Mouse (Mus musculus) testis, postnatal 14 days (tissue): Measurements from ENCODE around the gene As3mt.

ENCODE experiments used
- DNase-seq: peaks from one replicate; pipeline ENCODE4 v3.0.0; 2021; ENCODE audit warnings: low spot score

Gene As3mt

DNA sequence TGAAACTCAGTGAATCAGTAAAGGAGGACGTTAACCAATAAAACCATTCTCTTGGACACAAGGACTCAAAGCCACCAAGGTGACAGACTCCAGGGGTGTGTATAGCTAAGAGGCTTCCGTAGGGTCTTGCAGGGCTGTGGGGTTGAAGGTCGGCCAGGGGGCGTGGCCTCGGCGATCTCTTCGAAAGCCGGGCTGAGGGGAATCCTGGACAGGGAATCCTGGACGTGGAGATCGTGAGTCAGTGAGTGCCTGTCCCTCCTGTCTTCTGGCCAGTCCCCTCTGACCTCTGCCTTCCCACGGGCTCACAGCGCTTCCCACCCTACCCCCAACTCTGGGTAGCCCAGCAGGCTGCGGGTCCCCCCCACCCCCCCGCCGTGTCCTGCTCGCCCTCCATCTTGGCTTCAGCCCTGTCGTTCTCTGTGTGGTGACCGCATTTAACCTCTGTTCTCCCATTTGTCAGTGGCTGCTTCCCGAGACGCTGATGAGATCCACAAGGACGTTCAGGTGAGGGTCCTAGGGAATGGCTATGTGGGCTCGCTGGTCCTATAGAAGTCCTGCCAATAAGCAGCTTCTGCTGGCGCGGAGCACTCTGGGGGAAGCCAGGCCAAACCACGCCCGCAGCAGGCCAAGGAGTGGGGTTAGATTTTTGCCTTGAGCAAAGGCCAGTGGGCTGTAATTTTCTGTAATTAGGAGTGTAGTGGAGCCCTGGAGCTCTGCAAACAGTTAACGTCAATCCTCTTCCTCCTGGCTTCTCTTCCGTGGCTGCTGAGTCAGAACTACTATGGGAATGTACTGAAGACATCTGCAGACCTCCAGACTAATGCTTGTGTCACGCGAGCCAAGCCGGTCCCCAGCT is at the start of gene As3mt:
As3mt (plus strand) TSS at position 163 of the 856 bp plus-strand sequence.
- peak; percentile 75 for DNase-seq

DNA sequence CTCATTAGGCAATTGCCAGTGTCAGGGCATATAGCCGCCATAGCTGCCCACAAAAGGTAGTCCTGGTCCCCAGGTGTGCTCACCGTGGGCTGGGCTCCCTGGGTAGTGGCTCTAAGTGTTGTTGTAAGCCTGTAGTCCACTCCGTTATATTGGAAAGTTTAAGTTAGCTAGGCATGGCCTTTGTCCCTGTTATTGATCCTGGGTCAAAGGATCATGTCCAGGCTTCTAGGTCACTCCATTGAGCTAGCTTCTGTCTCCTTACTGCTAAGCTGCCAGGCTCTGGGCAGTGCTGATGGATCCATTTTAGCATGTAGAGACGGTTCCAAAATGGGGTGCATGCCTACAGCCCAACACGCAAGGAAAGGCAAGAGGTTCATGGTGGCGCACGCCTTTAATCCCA is 48.9 kb upstream of the As3mt start:
- DNase-seq, result no peak

DNA sequence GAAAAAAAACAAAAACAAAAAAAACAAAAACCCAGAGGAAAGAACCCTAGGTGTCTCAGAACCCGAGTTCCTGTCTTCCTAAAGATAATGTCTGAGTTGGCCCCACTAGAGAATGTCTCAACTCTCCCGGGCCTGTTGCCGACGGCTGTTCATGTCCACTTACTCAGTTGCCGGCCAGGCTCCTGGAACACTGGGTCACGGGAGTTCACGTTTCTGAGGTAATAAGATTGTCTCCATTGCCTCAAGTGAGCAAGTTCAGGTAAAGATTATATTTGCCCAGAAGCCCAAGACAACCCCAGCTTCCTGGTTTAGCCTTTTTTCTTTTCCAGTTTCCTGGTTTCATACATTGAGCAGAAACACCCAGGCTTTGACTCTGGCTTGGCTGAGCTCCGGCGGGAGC is 48.4 kb upstream of the As3mt start:
- no peak for DNase-seq

GRCm38 (mm10) chr19:46661511-46661910 is 45.7 kb upstream of the As3mt start:
- DNase-seq, result no peak

DNA sequence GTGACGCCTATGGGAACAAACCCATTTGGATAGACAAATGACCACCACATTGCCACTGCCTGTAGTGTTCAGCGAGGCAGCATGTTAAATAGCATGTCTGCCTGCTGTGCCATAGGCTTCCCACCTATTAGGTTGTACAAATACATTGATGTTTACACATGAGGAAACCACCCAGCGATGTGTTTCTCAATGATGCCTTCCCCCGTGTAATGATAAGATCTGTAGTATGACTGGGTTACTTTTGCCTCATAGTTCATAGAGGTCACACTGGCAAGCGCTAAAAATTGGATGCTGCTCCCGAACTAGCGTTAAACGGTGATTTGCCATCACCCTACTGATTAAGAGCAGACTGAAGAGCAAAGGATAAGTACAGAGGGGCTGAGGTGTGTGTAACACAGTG is 45.0 kb upstream of the As3mt start:
- no peak for DNase-seq

DNA sequence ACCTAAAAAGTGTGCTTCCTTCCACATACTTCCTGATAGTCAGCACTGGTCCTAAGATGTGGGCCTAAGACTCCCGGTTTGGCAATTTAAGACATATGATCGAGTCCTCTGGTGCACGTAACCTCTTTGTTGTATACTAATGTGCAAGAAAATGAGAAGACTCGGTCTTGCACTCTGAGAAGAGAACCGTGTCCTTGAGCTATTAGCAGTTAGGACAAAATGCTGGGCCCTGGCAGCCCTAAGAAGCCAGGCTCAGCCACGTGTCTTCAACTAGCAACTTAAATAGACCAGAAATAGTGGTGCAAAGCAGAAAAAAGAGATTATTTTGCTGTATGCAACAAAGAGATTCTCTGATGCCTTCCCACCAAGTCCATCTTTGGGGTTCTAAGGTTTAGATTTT is 44.5 kb upstream of the As3mt start:
- no peak for DNase-seq

GRCm38 (mm10) chr19:46665474-46665873 is 41.8 kb upstream of the As3mt start:
- no peak for DNase-seq

DNA sequence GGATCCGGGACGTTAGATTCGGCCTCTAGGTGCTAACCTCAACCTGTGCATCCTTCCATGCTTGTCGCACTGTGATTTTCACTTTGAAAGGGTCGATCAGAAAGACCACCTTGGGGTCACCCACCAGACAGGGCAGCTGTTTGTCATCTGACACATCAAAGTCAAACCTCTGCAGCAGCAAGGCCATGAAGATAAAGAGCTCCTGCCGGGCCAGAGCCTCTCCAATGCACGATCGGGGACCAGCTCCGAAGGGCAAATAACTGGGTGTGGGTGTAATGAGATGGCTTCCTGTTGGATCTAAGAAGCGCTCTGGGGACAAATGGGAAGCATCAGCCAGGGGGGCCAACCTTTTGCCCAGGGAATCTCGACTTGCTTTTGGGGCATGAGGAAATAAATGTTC is 40.0 kb upstream of the As3mt start:
- DNase-seq, result no peak

- no peak for DNase-seq
These were observed 39.0 kb upstream of the As3mt start for GRCm38 (mm10) chr19:46668263-46668662.

DNA sequence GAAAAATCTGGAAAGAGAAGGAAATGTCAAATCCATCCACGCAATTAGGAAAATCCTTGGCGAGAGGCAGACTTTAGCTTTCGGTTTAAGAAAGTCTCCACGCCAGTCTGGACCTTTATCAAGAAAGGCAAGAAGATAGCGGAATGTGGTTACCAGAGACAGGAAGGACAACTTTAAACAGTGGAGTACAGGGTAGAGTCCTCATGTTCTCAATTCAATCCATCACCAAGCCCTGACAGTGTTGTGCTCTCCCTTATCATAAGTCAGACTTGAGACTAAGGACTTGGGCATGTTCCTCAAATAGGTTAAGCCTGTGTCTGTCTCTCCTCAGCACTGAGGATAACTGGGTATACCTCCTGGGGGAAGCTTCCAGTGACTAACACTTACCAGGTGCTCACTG is 37.5 kb upstream of the As3mt start:
- no peak for DNase-seq

GRCm38 (mm10) chr19:46670691-46671090 is 36.6 kb upstream of the As3mt start:
- no peak for DNase-seq

GRCm38 (mm10) chr19:46672766-46673418 is 34.4 kb upstream of the As3mt start, which contains the start of gene Cyp17a1:
TSS of gene Cyp17a1 (minus strand) at chr19:46673172.
- peak; percentile 51 for DNase-seq

- DNase-seq, result no peak
These were observed 31.6 kb upstream of the As3mt start for GRCm38 (mm10) chr19:46675641-46676040.

GRCm38 (mm10) chr19:46679720-46680383 is 27.4 kb upstream of the As3mt start:
- no peak for DNase-seq

DNA sequence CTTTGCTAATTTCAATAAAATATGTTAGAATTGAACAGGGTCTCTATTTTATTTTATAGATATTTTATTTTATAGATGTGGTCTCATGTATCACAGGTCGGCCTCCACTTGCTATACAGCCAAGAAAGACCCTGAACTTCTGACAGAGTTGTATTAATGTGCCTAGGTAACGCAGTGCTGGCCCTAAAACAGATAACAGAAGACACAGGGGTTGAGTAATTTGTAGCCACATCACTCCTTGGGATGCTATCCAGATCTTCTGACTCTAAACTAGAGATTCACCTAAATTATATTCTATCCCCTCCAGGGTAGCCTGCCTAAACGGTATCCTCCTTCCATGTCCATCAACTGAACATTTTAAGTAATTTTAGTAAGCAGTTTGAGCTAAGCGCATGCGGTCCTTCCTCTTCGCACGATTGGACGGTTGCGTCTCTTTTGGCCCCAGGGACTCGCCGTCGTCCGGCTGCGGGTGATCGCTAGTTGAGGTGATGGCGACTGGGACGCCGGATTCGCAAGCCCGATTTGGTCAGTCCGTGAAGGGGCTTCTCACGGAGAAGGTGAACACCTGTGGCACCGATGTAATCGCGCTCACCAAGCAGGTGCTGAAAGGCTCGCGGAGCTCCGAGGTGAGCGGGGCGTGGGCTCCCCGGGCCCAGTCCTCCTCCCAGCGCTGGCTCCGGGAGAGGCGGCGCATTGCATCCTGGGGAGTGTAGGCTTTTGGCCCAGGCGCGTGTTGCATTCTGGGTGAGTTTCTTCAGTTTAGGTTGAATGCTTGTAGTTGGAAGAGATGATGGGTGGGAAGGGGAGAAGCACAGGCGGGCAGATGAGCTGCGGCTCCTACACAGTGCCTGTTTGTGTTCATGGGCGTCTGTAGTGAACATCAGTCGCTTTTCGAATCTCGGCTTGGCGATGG is 17.5 kb upstream of the As3mt start, which contains the start of gene Borcs7:
Borcs7 (plus strand) TSS at position 447 of the 913 bp plus-strand sequence.
- DNase-seq, result peak; percentile 87

- no peak for DNase-seq
These were observed 16.9 kb upstream of the As3mt start for GRCm38 (mm10) chr19:46690387-46690786.

GRCm38 (mm10) chr19:46691078-46691477 is 16.2 kb upstream of the As3mt start:
- DNase-seq, result no peak

DNA sequence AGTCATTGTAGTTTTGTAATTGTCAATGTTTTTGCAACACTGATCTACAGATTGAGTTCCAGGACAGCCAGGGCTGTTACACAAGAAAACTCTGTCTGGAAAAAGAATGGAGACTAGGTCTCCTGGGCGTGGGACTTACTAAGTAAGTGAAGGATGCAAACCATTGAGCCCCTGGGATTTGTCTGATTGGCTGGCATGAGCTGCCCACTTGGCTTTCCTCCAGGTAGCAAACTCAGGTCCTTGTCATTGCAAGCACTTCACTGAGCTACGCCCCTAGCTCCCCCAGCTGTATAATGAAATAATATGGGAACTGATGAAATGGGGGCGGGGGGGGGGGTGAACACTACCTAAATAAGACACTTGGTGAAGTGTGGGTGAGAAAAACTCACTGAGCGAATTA is 14.1 kb upstream of the As3mt start:
- DNase-seq, result no peak

DNA sequence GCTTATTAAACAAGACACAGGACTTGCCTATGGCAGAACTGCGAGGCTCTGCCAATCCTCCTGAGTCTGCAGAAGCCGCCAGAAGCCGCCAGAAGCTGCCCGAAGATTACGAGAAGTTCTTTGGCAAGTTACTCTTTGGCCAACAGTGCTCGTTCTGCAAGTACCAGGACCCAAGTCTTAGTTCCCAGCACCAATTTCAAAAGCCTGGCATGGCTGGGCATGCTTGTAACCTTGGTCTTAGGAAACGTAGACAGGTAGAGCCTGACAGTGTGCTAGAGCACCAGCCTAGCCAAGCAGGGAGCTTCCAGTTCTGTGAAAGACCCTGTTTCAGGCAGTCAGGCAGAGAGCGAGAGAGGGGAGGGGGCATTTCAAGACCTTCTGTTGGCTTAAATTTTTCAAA is 10.8 kb upstream of the As3mt start:
- DNase-seq, result no peak

DNA sequence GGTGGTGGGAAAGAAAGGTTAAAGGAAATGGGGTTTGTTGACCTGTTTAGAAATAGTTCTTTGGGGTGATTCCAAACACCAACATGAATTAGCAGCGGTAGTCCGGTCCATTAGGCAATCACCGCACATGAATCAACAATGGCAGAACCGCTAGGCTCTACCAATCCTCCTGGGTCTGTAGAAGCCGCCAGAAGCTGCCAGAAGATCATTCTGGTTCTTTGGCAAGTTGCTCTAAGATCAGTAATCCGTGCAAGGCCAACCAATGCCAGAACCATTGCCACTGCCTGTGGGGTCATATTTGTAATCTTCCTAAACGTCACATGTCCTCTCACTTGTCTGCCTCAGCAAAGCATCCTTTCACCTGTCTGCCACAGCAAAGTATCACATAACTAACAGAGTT is 10.3 kb upstream of the As3mt start:
- no peak for DNase-seq

GRCm38 (mm10) chr19:46697840-46698517 is 9.3 kb upstream of the As3mt start:
- DNase-seq, result no peak
